Mouse (Mus musculus): ENCODE results near the gene Rcn3.
A peak's percentile ranks its signal among the peaks of the same experiment; 100 is the strongest.

Rcn3 gene

GRCm38 (mm10) chr7:45077322-45077721, 14.7 kb downstream of the Rcn3 start:
- no peak for ATAC-seq (ENCODE audit: insufficient number of reproducible peaks, low FRiP score, low TSS enrichment)

- ATAC-seq (ENCODE audit: insufficient number of reproducible peaks, low FRiP score, low TSS enrichment) = no peak
Measured at GRCm38 (mm10) chr7:45076501-45076900, 15.5 kb downstream of the Rcn3 start.

- no peak for ATAC-seq (ENCODE audit: insufficient number of reproducible peaks, low FRiP score, low TSS enrichment)
Measured at GRCm38 (mm10) chr7:45075405-45075804, 16.6 kb downstream of the Rcn3 start.

- ATAC-seq (ENCODE audit: insufficient number of reproducible peaks, low FRiP score, low TSS enrichment) = no peak
Measured at GRCm38 (mm10) chr7:45073949-45074348, 18.1 kb downstream of the Rcn3 start.

- ATAC-seq (ENCODE audit: insufficient number of reproducible peaks, low FRiP score, low TSS enrichment) = no peak
Measured at GRCm38 (mm10) chr7:45073171-45073707, 18.8 kb downstream of the Rcn3 start.

GRCm38 (mm10) chr7:45072230-45072629, 19.8 kb downstream of the Rcn3 start:
- ATAC-seq (ENCODE audit: insufficient number of reproducible peaks, low FRiP score, low TSS enrichment) = no peak

GRCm38 (mm10) chr7:45069671-45070070, 22.4 kb downstream of the Rcn3 start:
- no peak for ATAC-seq (ENCODE audit: insufficient number of reproducible peaks, low FRiP score, low TSS enrichment)

GRCm38 (mm10) chr7:45068000-45068318, 24.1 kb downstream of the Rcn3 start:
- ATAC-seq (ENCODE audit: insufficient number of reproducible peaks, low FRiP score, low TSS enrichment) = no peak

GRCm38 (mm10) chr7:45067190-45067999, 24.6 kb downstream of the Rcn3 start:
- no peak for ATAC-seq (ENCODE audit: insufficient number of reproducible peaks, low FRiP score, low TSS enrichment)

GRCm38 (mm10) chr7:45062239-45062835, 29.7 kb downstream of the Rcn3 start, which contains the start of the genes Nosip and Prrg2:
Gene Nosip (plus strand): TSS chr7:45062429.
Gene Prrg2 (minus strand): TSS chr7:45062677.
- peak; percentile 89 for ATAC-seq (ENCODE audit: insufficient number of reproducible peaks, low FRiP score, low TSS enrichment)

GRCm38 (mm10) chr7:45061532-45062075, 30.4 kb downstream of the Rcn3 start:
- no peak for ATAC-seq (ENCODE audit: insufficient number of reproducible peaks, low FRiP score, low TSS enrichment)

- ATAC-seq (ENCODE audit: insufficient number of reproducible peaks, low FRiP score, low TSS enrichment) = no peak
Measured at GRCm38 (mm10) chr7:45060632-45061122, 31.3 kb downstream of the Rcn3 start.

GRCm38 (mm10) chr7:45058607-45059571, 33.1 kb downstream of the Rcn3 start:
- no peak for ATAC-seq (ENCODE audit: insufficient number of reproducible peaks, low FRiP score, low TSS enrichment)

- ATAC-seq (ENCODE audit: insufficient number of reproducible peaks, low FRiP score, low TSS enrichment) = no peak
Measured at GRCm38 (mm10) chr7:45056972-45057348, 35.1 kb downstream of the Rcn3 start.

GRCm38 (mm10) chr7:45056329-45056971, 35.6 kb downstream of the Rcn3 start:
- ATAC-seq (ENCODE audit: insufficient number of reproducible peaks, low FRiP score, low TSS enrichment) = no peak

GRCm38 (mm10) chr7:45053931-45054510, 38.0 kb downstream of the Rcn3 start:
- peak; percentile 84 for ATAC-seq (ENCODE audit: insufficient number of reproducible peaks, low FRiP score, low TSS enrichment)

- ATAC-seq (ENCODE audit: insufficient number of reproducible peaks, low FRiP score, low TSS enrichment) = no peak; the same call in 1 of the 2 replicates
Measured at GRCm38 (mm10) chr7:45053117-45053930, 38.7 kb downstream of the Rcn3 start.

GRCm38 (mm10) chr7:45052862-45053116, 39.2 kb downstream of the Rcn3 start, which contains the start of gene Prr12:
Gene Prr12 (minus strand): TSS chr7:45052881.
- no peak for ATAC-seq (ENCODE audit: insufficient number of reproducible peaks, low FRiP score, low TSS enrichment)

Data from cerebellum, adult (tissue).